Mouse (Mus musculus) intestine, embryonic 14.5 days (tissue): ENCODE measurements around the gene Fam160a1. TPM values are rescaled to one million over a fixed set of nuclear protein-coding genes. Genes with fewer than 3 reads are reported as not detected.

Experiments
- ATAC-seq: fragments of 200-750 bp; cut with Nextera tagmentation; replicated peaks from 2 replicates; pipeline ENCODE4 v1.8.0; 2017; ENCODE audit warnings: low read depth, moderate number of reproducible peaks, moderate TSS enrichment, moderate library complexity; ENCODE audit not compliant: low FRiP score, low TSS enrichment
- DNase-seq: peaks from one replicate; pipeline ENCODE4 v3.0.0-alpha.2; 2018; ENCODE audit warnings: low spot score
- H3K27ac ChIP-seq: fragments of 300-500 bp; sonication (generic); 2 replicates; pipeline ENCODE4 v1.5.1; 2014; ENCODE audit warnings: low read depth, mild to moderate bottlenecking, control low read depth
- H3K27me3 ChIP-seq: fragments of 300-500 bp; sonication (generic); replicated peaks from 2 replicates; pipeline ENCODE4 v1.6.1; 2014; ENCODE audit warnings: low read length, control low read depth; ENCODE audit not compliant: control insufficient read depth, insufficient read depth
- H3K36me3 ChIP-seq: fragments of 300-500 bp; sonication (generic); 2 replicates; pipeline ENCODE4 v1.6.1; 2014; ENCODE audit warnings: low read length, control low read depth; ENCODE audit not compliant: control insufficient read depth, insufficient read depth
- H3K4me1 ChIP-seq: fragments of 300-500 bp; sonication (generic); replicated peaks from 2 replicates; pipeline ENCODE4 v1.6.1; 2014; ENCODE audit warnings: low read length, control low read depth, mixed read lengths; ENCODE audit not compliant: control insufficient read depth, insufficient read depth
- H3K4me2 ChIP-seq: fragments of 300-500 bp; sonication (generic); 2 replicates; pipeline ENCODE4 v1.6.1; 2014; ENCODE audit warnings: low read length
- H3K4me3 ChIP-seq: fragments of 300-500 bp; sonication (generic); 2 replicates; pipeline ENCODE4 v1.5.1; 2014; ENCODE audit warnings: low read depth, low read length, control low read depth, mixed read lengths
- H3K9ac ChIP-seq: fragments of 300-500 bp; sonication (generic); 2 replicates; pipeline ENCODE4 v1.6.1; 2014; ENCODE audit warnings: mild to moderate bottlenecking, low read length
- H3K9me3 ChIP-seq: fragments of 300-500 bp; sonication (generic); 2 replicates; pipeline ENCODE4 v1.6.1; 2016; ENCODE audit warnings: low read length, control low read depth; ENCODE audit not compliant: control insufficient read depth
- WGBS: fragments of 180-500 bp; shearing (Covaris S2); extraction: QIAGEN DNeasy Blood & Tissue Kit; methylation state at CpG from one replicate; pipeline ENCODE4 v1.1.7; 2014; 5-methylcytosine and 5-hydroxymethylcytosine counted together
- polyA plus RNA-seq: library from polyadenylated mRNA; unstranded; fragments of >200 nt; fragmentation: Nextera tagmentation; extraction: Ambion mirVana; gene quantifications from 2 replicates; pipeline ENCODE4 v1.2.1, GENCODE M21; 2014

The Fam160a1 gene
- polyA plus RNA-seq, 1 experiment from 2014 or later: 3.3 TPM

DNA sequence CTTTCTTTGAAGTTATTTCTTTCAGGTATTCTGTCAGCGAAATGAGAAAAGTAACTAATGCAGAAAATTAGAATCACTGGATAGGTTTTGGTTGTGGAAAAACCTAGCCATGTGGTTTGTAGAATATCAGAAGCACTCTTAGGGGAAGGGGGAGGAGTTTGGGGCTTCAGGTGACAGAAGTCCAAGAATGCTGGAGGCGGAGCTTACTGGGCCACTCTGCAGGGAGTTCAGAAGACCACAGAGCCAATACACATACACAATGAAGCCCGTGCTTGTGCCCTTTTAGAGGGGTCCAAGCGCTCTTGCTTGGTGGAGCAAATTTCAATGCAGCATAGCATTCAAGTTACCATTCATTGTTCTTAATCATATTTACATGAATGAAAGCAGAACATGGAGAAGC is 68.2 kb downstream of the Fam160a1 start:
- H3K9ac ChIP-seq: no peak overlapping the region
- no peak overlapping the region for H3K4me3 ChIP-seq
- 37% methylated on average over 4 of the region's 4 CpGs for WGBS
- H3K4me1 ChIP-seq: peaks cover 6% of the 10 kb centered on the region; the same call in 1 of the 2 replicates
- DNase-seq (no peak), ATAC-seq (no peak)
- no peaks in the 10 kb centered on the region for H3K36me3 ChIP-seq
- no peaks in the 10 kb centered on the region for H3K9me3 ChIP-seq
- H3K27me3 ChIP-seq: no peaks in the 10 kb centered on the region
- no peak overlapping the region for H3K27ac ChIP-seq
- no peak overlapping the region for H3K4me2 ChIP-seq

DNA sequence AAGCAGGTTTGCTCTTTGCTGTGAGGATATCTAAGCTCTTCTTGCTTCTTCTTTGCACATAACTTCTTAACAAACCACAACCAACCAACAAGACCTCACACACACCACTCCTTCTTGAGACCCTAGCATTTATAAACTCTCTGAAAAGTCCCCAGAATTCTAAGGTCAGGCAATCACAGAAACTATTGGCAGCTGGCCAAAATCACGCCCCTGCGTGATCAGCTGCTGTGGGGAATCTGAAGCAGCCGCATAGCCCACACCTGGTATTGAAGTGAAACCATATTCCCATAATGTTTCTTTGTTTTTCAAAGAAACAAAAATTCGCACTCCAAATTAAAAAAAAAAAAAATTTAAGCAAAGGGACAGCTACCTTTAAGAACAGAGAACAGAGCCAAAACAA is 71.0 kb downstream of the Fam160a1 start:
- Histone ChIP-seq H3K4me3 (no peak overlapping the region), H3K27ac (no peak overlapping the region), H3K9ac (no peak overlapping the region), H3K4me2 (no peak overlapping the region), H3K36me3 (no peaks in the 10 kb centered on the region), H3K4me1 (peaks cover 6% of the 10 kb centered on the region; the same call in 1 of the 2 replicates), H3K9me3 (no peaks in the 10 kb centered on the region), H3K27me3 (no peaks in the 10 kb centered on the region)
- ATAC-seq (no peak), DNase-seq (no peak)
- 29% methylated on average over 4 of the region's 4 CpGs for WGBS

DNA sequence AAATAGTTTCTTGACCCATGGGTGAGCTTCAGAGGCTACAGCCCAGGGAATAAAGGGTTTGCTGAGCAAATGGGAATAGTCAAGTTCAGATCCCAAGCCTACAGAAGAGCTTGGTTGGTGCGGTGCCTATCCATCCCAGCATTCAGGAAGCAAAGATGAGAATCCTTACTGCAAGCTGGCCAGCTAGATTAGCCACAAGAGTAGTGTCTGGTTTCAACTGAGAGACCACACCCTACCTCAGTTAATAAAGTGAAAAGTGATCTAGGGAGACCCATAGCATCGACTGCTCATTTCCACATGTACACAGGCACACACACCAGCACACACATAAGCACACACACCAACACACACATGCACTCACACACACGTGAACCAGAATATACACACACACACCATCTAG is 75.3 kb downstream of the Fam160a1 start:
- no peak overlapping the region for H3K4me2 ChIP-seq
- peaks cover 6% of the 10 kb centered on the region; the same call in 1 of the 2 replicates for H3K4me1 ChIP-seq
- no peak for DNase-seq
- no peak overlapping the region for H3K27ac ChIP-seq
- H3K9ac ChIP-seq: no peak overlapping the region
- no peak for ATAC-seq
- H3K9me3 ChIP-seq: no peaks in the 10 kb centered on the region
- no peaks in the 10 kb centered on the region for H3K36me3 ChIP-seq
- H3K27me3 ChIP-seq: no peaks in the 10 kb centered on the region
- no peak overlapping the region for H3K4me3 ChIP-seq
- 85% methylated on average over 3 of the region's 3 CpGs for WGBS

DNA sequence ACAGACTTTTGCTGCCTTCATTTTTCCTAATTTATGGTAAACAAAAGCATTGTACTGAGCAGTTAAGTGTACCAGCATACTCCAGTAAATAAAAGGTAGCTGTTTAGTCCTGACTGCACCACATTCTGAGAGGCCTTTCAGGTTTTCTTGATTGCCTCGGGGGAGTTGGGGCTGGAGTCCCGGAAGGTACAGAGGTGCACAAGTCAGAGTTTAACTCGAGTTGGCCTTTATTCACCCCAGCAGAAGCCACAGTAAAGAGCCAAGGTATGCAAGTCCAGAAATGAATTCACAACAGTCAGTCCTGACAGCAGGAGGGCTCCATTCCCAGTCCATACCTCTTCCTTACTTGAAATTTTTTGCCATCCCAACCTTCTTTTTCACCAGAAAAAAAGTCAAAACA is 78.5 kb downstream of the Fam160a1 start:
- ATAC-seq (no peak), DNase-seq (no peak)
- no peaks in the 10 kb centered on the region for H3K4me1 ChIP-seq

DNA sequence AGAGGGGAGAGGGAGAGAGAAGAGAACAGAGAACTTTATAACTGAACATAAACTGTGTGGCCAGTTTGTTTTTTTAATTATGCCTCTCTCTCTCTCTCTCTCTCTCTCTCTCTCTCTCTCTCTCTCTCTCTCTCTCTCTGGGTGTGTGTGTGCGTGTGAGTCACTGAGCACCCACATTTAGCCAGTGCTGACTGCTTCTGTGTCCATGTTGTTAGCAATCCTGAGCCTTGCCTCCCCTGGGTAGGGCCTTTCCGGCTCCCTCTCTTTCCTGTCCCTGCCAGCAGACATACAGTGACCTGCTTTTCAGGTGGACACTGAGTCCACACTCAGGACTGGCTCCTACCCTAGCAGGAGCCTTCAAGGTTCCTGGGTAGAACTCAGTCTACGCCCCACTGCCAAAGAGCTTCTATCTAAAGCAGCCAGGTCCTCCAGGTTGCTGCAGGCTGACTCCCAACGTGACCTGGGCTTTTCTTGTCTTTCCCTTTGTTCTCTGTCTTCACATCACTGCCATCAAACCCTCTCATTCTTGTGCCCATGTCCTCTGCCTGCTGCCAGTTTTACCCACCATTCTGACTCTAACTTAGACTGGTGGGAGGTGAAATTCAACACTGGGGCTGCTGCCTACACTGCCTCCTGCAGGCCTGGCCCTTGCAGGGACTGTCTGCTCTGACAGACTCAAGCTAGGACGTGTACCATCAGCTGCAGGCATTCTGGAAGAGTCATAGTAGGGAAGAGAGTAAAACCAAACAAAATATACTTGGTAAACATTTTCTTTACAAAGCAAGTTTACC is 83.0 kb downstream of the Fam160a1 start:
- H3K27ac ChIP-seq: no peak overlapping the region
- ATAC-seq: no peak
- no peak for DNase-seq
- no peaks in the 10 kb centered on the region for H3K4me1 ChIP-seq
- H3K4me3 ChIP-seq: no peak overlapping the region
- H3K27me3 ChIP-seq: no peaks in the 10 kb centered on the region
- H3K4me2 ChIP-seq: no peak overlapping the region
- no peaks in the 10 kb centered on the region for H3K36me3 ChIP-seq
- 76% methylated on average over 5 of the region's 5 CpGs for WGBS
- H3K9ac ChIP-seq: no peak overlapping the region
- H3K9me3 ChIP-seq: no peaks in the 10 kb centered on the region

More for the DNA sequence above, 78.5 kb downstream of the Fam160a1 start:
- no peaks in the 10 kb centered on the region for H3K27me3 ChIP-seq
- H3K4me3 ChIP-seq: no peak overlapping the region
- H3K4me2 ChIP-seq: no peak overlapping the region
- H3K27ac ChIP-seq: no peak overlapping the region
- H3K9ac ChIP-seq: no peak overlapping the region
- H3K9me3 ChIP-seq: no peaks in the 10 kb centered on the region
- H3K36me3 ChIP-seq: no peaks in the 10 kb centered on the region
- 50% methylated on average over 3 of the region's 3 CpGs for WGBS

DNA sequence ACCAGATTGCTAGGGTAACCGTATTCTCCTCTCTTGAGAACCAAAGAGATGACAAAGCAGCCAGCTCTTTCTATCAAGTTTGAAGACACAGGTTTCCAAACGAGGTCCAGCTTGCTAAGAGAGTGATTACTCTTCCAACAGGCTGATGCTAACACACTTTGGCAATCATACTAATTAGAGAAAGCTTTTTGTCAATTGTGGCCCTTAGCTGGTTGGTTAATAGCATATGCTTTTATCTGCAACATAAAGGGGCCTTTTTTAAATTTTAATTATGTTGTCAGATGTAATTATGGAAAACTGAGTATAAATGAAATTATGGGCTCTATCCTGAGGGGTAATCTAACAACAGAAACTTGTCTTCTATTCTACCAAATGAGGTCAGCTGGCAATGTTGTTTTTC is 89.9 kb downstream of the Fam160a1 start:
- WGBS: 57% methylated on average over 2 of the region's 2 CpGs
- DNase-seq (no peak), ATAC-seq (no peak)
- Histone ChIP-seq H3K9ac (no peak overlapping the region), H3K4me2 (no peak overlapping the region), H3K27me3 (no peaks in the 10 kb centered on the region), H3K4me3 (no peak overlapping the region), H3K36me3 (no peaks in the 10 kb centered on the region), H3K9me3 (no peaks in the 10 kb centered on the region), H3K4me1 (no peaks in the 10 kb centered on the region), H3K27ac (no peak overlapping the region)

DNA sequence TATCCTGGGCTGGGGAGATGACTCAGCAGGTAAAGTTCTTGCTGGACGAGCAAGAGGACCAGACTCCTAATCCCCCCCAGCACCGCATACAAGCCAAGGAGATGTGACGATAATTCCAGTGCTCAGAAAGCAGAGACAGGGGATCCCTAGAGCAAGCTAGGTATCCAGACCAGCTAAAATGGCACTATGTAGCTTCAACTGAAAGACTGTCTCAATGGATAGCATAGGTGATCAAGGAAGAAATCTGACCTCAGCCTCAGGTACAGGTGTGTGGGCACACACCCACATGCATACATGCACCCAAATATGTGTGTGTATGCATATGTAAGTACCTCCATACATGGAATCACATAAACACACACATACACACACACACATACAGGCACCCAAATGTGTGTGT is 91.1 kb downstream of the Fam160a1 start:
- H3K9me3 ChIP-seq: no peaks in the 10 kb centered on the region
- ATAC-seq (no peak), DNase-seq (no peak)
- H3K36me3 ChIP-seq: no peaks in the 10 kb centered on the region
- no peak overlapping the region for H3K4me3 ChIP-seq
- H3K27ac ChIP-seq: no peak overlapping the region
- H3K4me2 ChIP-seq: no peak overlapping the region
- no peak overlapping the region for H3K9ac ChIP-seq
- H3K4me1 ChIP-seq: no peaks in the 10 kb centered on the region
- 76% methylated on average over 3 of the region's 3 CpGs for WGBS
- H3K27me3 ChIP-seq: no peaks in the 10 kb centered on the region

DNA sequence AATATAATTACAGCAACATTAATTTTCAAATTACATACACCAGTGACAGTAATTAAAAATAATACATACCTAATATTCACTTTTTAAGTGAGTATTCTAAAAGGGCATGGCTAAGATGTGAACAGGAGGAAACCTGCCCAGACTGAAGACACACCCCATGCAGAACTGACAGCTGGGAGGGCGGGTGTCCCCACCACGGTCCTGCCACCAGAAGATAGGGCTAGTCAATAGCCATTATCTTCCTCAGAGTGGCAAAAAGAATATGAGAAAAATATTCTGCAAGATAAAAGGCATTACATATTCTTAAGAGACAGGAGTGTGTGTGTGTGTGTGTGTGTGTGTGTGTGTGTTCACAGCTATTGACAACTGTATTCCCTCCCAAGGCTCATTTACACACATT is 92.0 kb downstream of the Fam160a1 start:
- Histone ChIP-seq H3K27me3 (no peaks in the 10 kb centered on the region), H3K36me3 (no peaks in the 10 kb centered on the region), H3K9me3 (no peaks in the 10 kb centered on the region), H3K4me2 (no peak overlapping the region), H3K9ac (no peak overlapping the region), H3K4me1 (no peaks in the 10 kb centered on the region), H3K27ac (no peak overlapping the region), H3K4me3 (no peak overlapping the region)
- ATAC-seq (no peak), DNase-seq (no peak)
- 72% methylated on average over 2 of the region's 2 CpGs for WGBS

DNA sequence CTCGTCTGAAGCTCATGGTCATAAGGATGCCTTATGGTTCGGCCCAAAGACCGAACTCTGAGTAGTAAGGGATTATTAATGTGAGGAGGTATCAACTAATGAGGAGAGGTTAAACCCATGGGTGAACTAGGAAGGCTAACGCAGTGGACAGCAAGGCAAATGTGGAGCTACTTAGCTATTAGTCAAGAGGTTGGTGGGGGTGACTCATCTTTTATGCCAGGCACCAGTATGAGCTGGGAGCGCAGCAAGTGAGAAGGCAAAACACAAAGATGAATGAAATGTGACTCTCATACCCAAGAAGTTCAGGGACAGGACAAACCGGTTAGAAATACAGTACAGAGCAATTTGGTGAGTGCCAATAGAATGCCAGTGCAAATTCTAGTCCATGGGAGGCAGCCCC is 94.5 kb downstream of the Fam160a1 start:
- H3K4me3 ChIP-seq: no peak overlapping the region
- H3K9ac ChIP-seq: no peak overlapping the region
- no peaks in the 10 kb centered on the region for H3K4me1 ChIP-seq
- WGBS: 82% methylated on average over 6 of the region's 6 CpGs
- ATAC-seq: no peak
- H3K4me2 ChIP-seq: no peak overlapping the region
- no peaks in the 10 kb centered on the region for H3K27me3 ChIP-seq
- DNase-seq: no peak
- no peaks in the 10 kb centered on the region for H3K9me3 ChIP-seq
- H3K27ac ChIP-seq: no peak overlapping the region
- H3K36me3 ChIP-seq: no peaks in the 10 kb centered on the region
